Comparison of ENCODE assay signal across 18 mouse cellular contexts in the genomic region with DNA sequence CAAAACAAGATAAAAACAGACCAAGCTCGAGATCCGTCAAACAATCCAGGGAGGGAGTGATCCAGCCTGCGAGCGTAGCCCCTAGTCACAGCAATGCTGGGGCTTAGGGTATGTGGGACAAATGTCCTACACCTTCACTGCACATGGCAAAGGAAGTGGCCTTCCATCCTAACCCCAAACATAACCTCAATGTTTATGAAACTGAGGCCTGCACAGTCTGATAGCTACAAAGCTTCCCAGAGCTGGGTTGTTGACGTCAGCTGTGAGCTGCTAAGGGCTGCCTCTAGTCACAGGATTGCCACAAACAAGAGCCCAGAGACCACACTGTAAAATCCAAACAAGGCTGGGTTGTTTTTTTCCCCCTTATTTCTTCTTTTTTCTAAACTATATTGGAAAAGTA. TPM values are rescaled to one million over a fixed set of nuclear protein-coding genes. Genes with fewer than 3 reads are reported as not detected.
A peak's percentile ranks its signal among the peaks of the same experiment; 100 is the strongest.
DNase-seq lines count a peak whose midpoint lies in the region; ATAC-seq and TF ChIP-seq lines count a peak whose summit lies in the region.
"Had no signal": no experiment of that assay in that cellular context is flagged by ENCODE, and none has a peak within 500 bp of the region (broad histone marks: within the 10 kb centered on the region; RNA-seq: fewer than 3 reads in every experiment).

No protein-coding gene starts in this region.

- no peak for TF ChIP-seq CTCF in liver, adult 2 months (IDR thresholded peaks at IDR 0.05; ENCODE audit: low read depth, low read length)
- TF ChIP-seq CTCF in lung, postnatal 0 days (IDR thresholded peaks at IDR 0.05): no peak

- H3K36me3 ChIP-seq in liver, adult 2 months (ENCODE audit: control insufficient read depth, insufficient read depth, low read length): peaks cover 45% of the 10 kb centered on the region
- peaks cover 28% of the 10 kb centered on the region for H3K36me3 ChIP-seq in lung, postnatal 0 days (ENCODE audit: insufficient read depth, low read length)

- no peaks in the 10 kb centered on the region for H3K27me3 ChIP-seq in liver, adult 2 months (ENCODE audit: control insufficient read depth, insufficient read depth, low read length)
- H3K27me3 ChIP-seq in lung, postnatal 0 days (replicated peaks; ENCODE audit: insufficient read depth, low read length): no peaks in the 10 kb centered on the region
- H3K27me3 ChIP-seq: embryonic facial prominence, embryonic 13.5 days; forebrain, embryonic 12.5 days; Patski; stomach, embryonic 15.5 days had no signal

- TF ChIP-seq EP300 in lung, postnatal 0 days (IDR thresholded peaks at IDR 0.05): peak; percentile 61

- H3K9me3 ChIP-seq in lung, postnatal 0 days (ENCODE audit: low read length): no peaks in the 10 kb centered on the region
- H3K9me3 ChIP-seq: embryonic facial prominence, embryonic 13.5 days; forebrain, embryonic 12.5 days; stomach, embryonic 15.5 days had no signal

- no peaks in the 10 kb centered on the region for H3K79me2 ChIP-seq in liver, adult 2 months (ENCODE audit: control insufficient read depth, insufficient read depth, low read length)

- TF ChIP-seq POLR2A in liver, adult 2 months (IDR thresholded peaks at IDR 0.05; ENCODE audit: extremely low read depth, insufficient read depth, low read length): no peak

- H3K27ac ChIP-seq in liver, adult 2 months (replicated peaks; ENCODE audit: insufficient read depth, low read depth, low read length): no peak overlapping the region
- no peak overlapping the region for H3K27ac ChIP-seq in lung, postnatal 0 days (ENCODE audit: low read length)
- H3K27ac ChIP-seq: embryonic facial prominence, embryonic 13.5 days; forebrain, embryonic 12.5 days; hindbrain, embryonic 14.5 days; stomach, embryonic 15.5 days had no signal

- no peak overlapping the region for H3K9ac ChIP-seq in liver, adult 2 months (ENCODE audit: low read depth, low read length)
- no peak overlapping the region for H3K9ac ChIP-seq in lung, postnatal 0 days (replicated peaks; ENCODE audit: low read depth)
- H3K9ac ChIP-seq: embryonic facial prominence, embryonic 13.5 days; forebrain, embryonic 12.5 days; hindbrain, embryonic 14.5 days; stomach, embryonic 15.5 days had no signal

- no peaks in the 10 kb centered on the region for H3K4me1 ChIP-seq in liver, adult 2 months (ENCODE audit: control insufficient read depth, insufficient read depth, low read length)
- H3K4me1 ChIP-seq in lung, postnatal 0 days (ENCODE audit: insufficient read depth, low read depth, low read length): no peaks in the 10 kb centered on the region
- H3K4me1 ChIP-seq: embryonic facial prominence, embryonic 13.5 days; forebrain, embryonic 12.5 days; stomach, embryonic 15.5 days had no signal

- DNase-seq in liver, adult 2 months (ENCODE audit: extremely low read depth, low read depth, low spot score): peak; percentile 41
- no peak for DNase-seq in liver
- no peak for DNase-seq in lung, postnatal 0 days (ENCODE audit: low spot score)
- DNase-seq in naive thymus-derived CD4-positive, alpha-beta T cell, adult 2 months (ENCODE audit: low read depth): peak; percentile 92
- DNase-seq in B cell, adult 2 months: no peak
- no peak for DNase-seq in layer of hippocampus, adult 8-10 months (ENCODE audit: low spot score in 2 of 2)
- no peak for DNase-seq in urinary bladder, adult 18-20 months (ENCODE audit: low spot score in 2 of 2)
- DNase-seq: adrenal gland, adult 2 months; cerebellum, adult 9-11 months; kidney, adult 9 months; left cerebral cortex, postnatal 4 days had no signal

- H3K4me2 ChIP-seq in lung, postnatal 0 days (replicated peaks; ENCODE audit: low read depth, low read length): no peak overlapping the region
- H3K4me2 ChIP-seq: embryonic facial prominence, embryonic 13.5 days; forebrain, embryonic 12.5 days; heart, embryonic 11.5 days; hindbrain, embryonic 14.5 days; stomach, embryonic 15.5 days had no signal

- peak; percentile 56 for ATAC-seq in CD4-positive, CD25-positive, alpha-beta regulatory T cell, adult 4 months
- ATAC-seq in lung, postnatal 0 days: peak; percentile 49
- ATAC-seq: Patski had no signal

- no peak overlapping the region for H3K4me3 ChIP-seq in liver, adult 2 months (ENCODE audit: insufficient read depth, low read depth, low read length)
- no peak overlapping the region for H3K4me3 ChIP-seq in lung, postnatal 0 days (ENCODE audit: low read depth, low read length)
- H3K4me3 ChIP-seq: embryonic facial prominence, embryonic 13.5 days; forebrain, embryonic 12.5 days; stomach, embryonic 15.5 days had no signal

- WGBS in liver, adult 2 months: 89% methylated on average over 5 of the region's 5 CpGs
- 71% methylated on average over 5 of the region's 5 CpGs for WGBS in lung, postnatal 0 days

RNA-seq across cellular contexts. Expression of a gene that starts 40.3 kb away (rescaled TPM):
- total RNA-seq in liver, adult 2 months (2014; rRNA removed): 2.9 and 4.3 TPM in 2 replicates
- polyA plus RNA-seq in liver, adult 2 months (2012; rRNA removed): 2.2 and 3.3 TPM in 2 replicates
- 10 to 100 TPM in 1 of 2 experiments, 1 to 10 TPM in 1; 8.8 to 15.8 TPM for polyA plus RNA-seq in CD4-positive, CD25-positive, alpha-beta regulatory T cell, adult 4 months (2017; shearing (Covaris generic))
- polyA plus RNA-seq in lung, postnatal 0 days (2015; fragmentation: Nextera tagmentation; extraction: Ambion mirVana): 19.6 and 19.8 TPM in 2 replicates
- 10 to 100 TPM in 2 of 4 experiments, 1 to 10 TPM in 2; 6.3 to 25.6 (median 14.7) TPM for total RNA-seq in layer of hippocampus, adult 8-10 months (2022)

RNA-seq across cellular contexts. Expression of a gene that starts 44.8 kb away (rescaled TPM):
- 54.2 and 58.3 TPM in 2 replicates for total RNA-seq in liver, adult 2 months (2014; rRNA removed)
- polyA plus RNA-seq in liver, adult 2 months (2012; rRNA removed): 31.7 and 37.9 TPM in 2 replicates
- 100 to 1,000 TPM in 1 of 2 experiments, 10 to 100 TPM in 1; 96.3 to 125 TPM for polyA plus RNA-seq in CD4-positive, CD25-positive, alpha-beta regulatory T cell, adult 4 months (2017; shearing (Covaris generic))
- 84.9 and 110 TPM in 2 replicates for polyA plus RNA-seq in lung, postnatal 0 days (2015; fragmentation: Nextera tagmentation; extraction: Ambion mirVana)
- total RNA-seq in layer of hippocampus, adult 8-10 months (2022): 100 to 1,000 TPM; 200 to 239 (median 224) TPM

Comparison
In these comparisons a context has a peak if more than half of its experiments do, and no peak if none do; other contexts are left out.
1. DNase-seq: peak in liver, adult 2 months (single experiment) and naive thymus-derived CD4-positive, alpha-beta T cell, adult 2 months (single experiment); none in liver (single experiment), lung, postnatal 0 days (single experiment), B cell, adult 2 months (0 of 2), layer of hippocampus, adult 8-10 months (0 of 2) and urinary bladder, adult 18-20 months (0 of 2).